Mouse (Mus musculus) heart, embryonic 11.5 days (tissue): Measurements from ENCODE around the gene Gm20388. TPM values are rescaled to one million over a fixed set of nuclear protein-coding genes. Genes with fewer than 3 reads are reported as not detected.
A peak's percentile ranks its signal among the peaks of the same experiment; 100 is the strongest.
"Not testable (repeated sequence)": the region's sequence is repeated elsewhere in the genome, so short reads cannot be mapped to it uniquely, and the experiment has no call there.

Source experiments
- ATAC-seq: fragments of 200-750 bp; cut with Nextera tagmentation; replicated peaks from 2 replicates; pipeline ENCODE4 v1.8.0; 2017; ENCODE audit warnings: moderate library complexity; ENCODE audit not compliant: insufficient number of reproducible peaks, low FRiP score, low TSS enrichment
- H3K27ac ChIP-seq: fragments of 300-500 bp; sonication (generic); 2 replicates; pipeline ENCODE4 v1.5.1; 2014; ENCODE audit warnings: mild to moderate bottlenecking, low read depth, low read length
- H3K27me3 ChIP-seq: fragments of 300-500 bp; sonication (generic); 2 replicates; pipeline ENCODE4 v1.6.1; 2014; ENCODE audit warnings: mild to moderate bottlenecking, low read length, mixed read lengths; ENCODE audit not compliant: control insufficient read depth, insufficient read depth
- H3K36me3 ChIP-seq: fragments of 300-500 bp; sonication (generic); 2 replicates; pipeline ENCODE4 v1.6.1; 2014; ENCODE audit warnings: mild to moderate bottlenecking, low read length, moderate library complexity, mixed read lengths; ENCODE audit not compliant: control insufficient read depth, insufficient read depth
- H3K4me1 ChIP-seq: fragments of 300-500 bp; sonication (generic); 2 replicates; pipeline ENCODE4 v1.6.1; 2014; ENCODE audit warnings: low read length; ENCODE audit not compliant: control insufficient read depth, insufficient read depth
- H3K4me2 ChIP-seq: fragments of 300-500 bp; sonication (generic); 2 replicates; pipeline ENCODE4 v1.6.1; 2014; ENCODE audit warnings: mild to moderate bottlenecking, moderate library complexity
- H3K4me3 ChIP-seq: fragments of 300-500 bp; sonication (generic); 2 replicates; pipeline ENCODE4 v1.5.1; 2014; ENCODE audit warnings: low read depth, low read length
- H3K9ac ChIP-seq: fragments of 300-500 bp; sonication (generic); 2 replicates; pipeline ENCODE4 v1.6.1; 2014; ENCODE audit warnings: mild to moderate bottlenecking, low read depth, low read length, moderate library complexity
- H3K9me3 ChIP-seq: fragments of 300-500 bp; sonication (generic); replicated peaks from 2 replicates; pipeline ENCODE4 v1.6.1; 2016; ENCODE audit warnings: low read length; ENCODE audit not compliant: control insufficient read depth
- whole genome bisulfite sequencing: fragments of 180-500 bp; shearing (Covaris S2); extraction: QIAGEN DNeasy Blood & Tissue Kit; methylation state at CpG from one replicate; pipeline ENCODE4 v1.1.7; 2014; ENCODE audit not compliant: insufficient replicate concordance; 5-methylcytosine and 5-hydroxymethylcytosine counted together
- polyA plus RNA-seq: library from polyadenylated mRNA; unstranded; fragments of >200 nt; fragmentation: Nextera tagmentation; extraction: Ambion mirVana; gene quantifications from 2 replicates; pipeline ENCODE4 v1.2.1, GENCODE M21; 2014

Gene Gm20388
- polyA plus RNA-seq, 1 experiment from 2014 or later: 6.4 TPM

- Histone ChIP-seq H3K36me3 (peaks cover 42% of the 10 kb centered on the region), H3K4me1 (peaks cover 11% of the 10 kb centered on the region), H3K27me3 (no peaks in the 10 kb centered on the region), H3K9me3 (no peaks in the 10 kb centered on the region), H3K27ac (no peak overlapping the region), H3K4me2 (no peak overlapping the region), H3K4me3 (no peak overlapping the region), H3K9ac (no peak overlapping the region)
- 93% methylated on average over 8 of the region's 8 CpGs for WGBS
- ATAC-seq: no peak
These were observed 3338.0 kb downstream of the Gm20388 start for GRCm38 (mm10) chr8:123248596-123248995.

- no peak overlapping the region for H3K9ac ChIP-seq
- WGBS: 86% methylated on average over 5 of the region's 5 CpGs
- ATAC-seq: no peak
- peaks cover 24% of the 10 kb centered on the region for H3K4me1 ChIP-seq
- no peaks in the 10 kb centered on the region for H3K27me3 ChIP-seq
- H3K36me3 ChIP-seq: peaks cover 27% of the 10 kb centered on the region
- H3K4me3 ChIP-seq: no peak overlapping the region
- H3K27ac ChIP-seq: no peak overlapping the region
- H3K9me3 ChIP-seq: no peaks in the 10 kb centered on the region
- no peak overlapping the region for H3K4me2 ChIP-seq
These were observed 3340.3 kb downstream of the Gm20388 start for GRCm38 (mm10) chr8:123250940-123251339.

DNA sequence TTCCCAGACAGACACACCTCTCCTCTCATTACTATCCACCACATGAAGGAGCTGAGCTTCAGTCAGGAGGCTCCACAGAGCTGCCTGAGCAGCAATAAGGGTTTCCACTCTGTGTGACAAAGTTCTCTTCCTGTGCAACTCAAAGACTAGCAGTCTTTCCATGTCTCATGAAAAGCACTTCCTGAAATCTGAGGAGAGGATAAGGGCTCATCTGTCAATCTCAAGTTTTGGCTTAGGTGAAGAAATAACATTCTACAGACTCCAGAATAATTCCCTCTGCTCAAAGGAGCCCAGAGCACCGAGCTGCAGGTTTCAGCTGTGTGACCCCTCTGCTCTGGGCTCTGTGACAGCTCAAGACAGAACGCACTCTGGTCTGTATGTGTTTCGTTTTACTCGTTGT lies 3342.3 kb downstream of the Gm20388 start:
- Histone ChIP-seq H3K27ac (0 out of 2 replicates have a peak overlapping the region, but pooled peaks have one; percentile 10), H3K27me3 (no peaks in the 10 kb centered on the region), H3K4me3 (peak overlapping the region; percentile 99), H3K4me1 (peaks cover 24% of the 10 kb centered on the region), H3K4me2 (peak overlapping the region; percentile 97), H3K9me3 (no peaks in the 10 kb centered on the region), H3K36me3 (peaks cover 26% of the 10 kb centered on the region), H3K9ac (peak overlapping the region; percentile 97)
- no peak for ATAC-seq
- WGBS: 50% methylated on average over 4 of the region's 4 CpGs

- H3K27me3 ChIP-seq: no peaks in the 10 kb centered on the region
- H3K9ac ChIP-seq: peak overlapping the region; percentile 97
- H3K4me2 ChIP-seq: peak overlapping the region; percentile 97
- H3K27ac ChIP-seq: peak overlapping the region; percentile 87
- peaks cover 25% of the 10 kb centered on the region for H3K36me3 ChIP-seq
- peaks cover 24% of the 10 kb centered on the region for H3K4me1 ChIP-seq
- ATAC-seq: 0 out of 2 replicates have a peak, but pooled peaks have one; percentile 5
- no peaks in the 10 kb centered on the region for H3K9me3 ChIP-seq
- peak overlapping the region; percentile 99 for H3K4me3 ChIP-seq
- under 1% methylated on average over 40 of the region's 40 CpGs for WGBS
These were observed 3342.9 kb downstream of the Gm20388 start for GRCm38 (mm10) chr8:123253451-123254098.

GRCm38 (mm10) chr8:123254099-123254885 lies 3343.7 kb downstream of the Gm20388 start, which contains the start of the genes Zfp276 and Vps9d1:
Gene Zfp276 (plus strand): TSS chr8:123254195.
Gene Vps9d1 (minus strand): TSS chr8:123254348.
- peak; percentile 93 for ATAC-seq
- H3K27ac ChIP-seq: peak within 1 kb of the TSS; percentile 87
- H3K4me1 ChIP-seq: peaks cover 24% of the 10 kb centered on the region
- peak within 1 kb of the TSS; percentile 97 for H3K9ac ChIP-seq
- WGBS: under 1% methylated on average over 89 of the region's 99 CpGs
- H3K4me3 ChIP-seq: peak within 1 kb of the TSS; percentile 99
- no peaks in the 10 kb centered on the region for H3K27me3 ChIP-seq
- no peaks in the 10 kb centered on the region for H3K9me3 ChIP-seq
- H3K4me2 ChIP-seq: peak within 1 kb of the TSS; percentile 97
- peaks cover 28% of the 10 kb centered on the region for H3K36me3 ChIP-seq

DNA sequence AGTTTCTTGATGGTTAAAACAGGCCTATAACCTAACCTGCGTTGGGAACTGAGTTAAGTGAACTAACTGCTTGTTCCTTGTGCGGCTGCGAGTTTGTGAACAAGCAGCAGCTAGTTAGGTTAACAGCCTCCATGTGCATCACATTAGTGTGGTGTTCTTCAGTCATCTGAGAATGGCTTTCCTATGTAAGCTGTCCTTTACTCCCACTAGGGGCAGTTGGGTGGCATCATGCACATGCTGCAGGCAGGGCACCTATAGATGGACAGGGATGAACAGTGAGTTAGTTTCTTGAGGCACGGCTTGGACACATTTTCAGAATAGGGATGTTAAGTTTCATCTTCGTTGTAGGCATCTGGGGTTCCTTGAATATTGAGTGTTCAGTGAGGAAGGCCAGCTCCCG lies 3344.5 kb downstream of the Gm20388 start:
- WGBS: 69% methylated on average over 6 of the region's 6 CpGs
- peak overlapping the region; percentile 97 for H3K4me2 ChIP-seq
- H3K4me1 ChIP-seq: peaks cover 24% of the 10 kb centered on the region
- H3K36me3 ChIP-seq: peaks cover 27% of the 10 kb centered on the region
- no peak for ATAC-seq
- peak overlapping the region; percentile 97 for H3K9ac ChIP-seq
- peak overlapping the region; percentile 99 for H3K4me3 ChIP-seq
- no peaks in the 10 kb centered on the region for H3K27me3 ChIP-seq
- H3K9me3 ChIP-seq: no peaks in the 10 kb centered on the region
- no peak overlapping the region for H3K27ac ChIP-seq

DNA sequence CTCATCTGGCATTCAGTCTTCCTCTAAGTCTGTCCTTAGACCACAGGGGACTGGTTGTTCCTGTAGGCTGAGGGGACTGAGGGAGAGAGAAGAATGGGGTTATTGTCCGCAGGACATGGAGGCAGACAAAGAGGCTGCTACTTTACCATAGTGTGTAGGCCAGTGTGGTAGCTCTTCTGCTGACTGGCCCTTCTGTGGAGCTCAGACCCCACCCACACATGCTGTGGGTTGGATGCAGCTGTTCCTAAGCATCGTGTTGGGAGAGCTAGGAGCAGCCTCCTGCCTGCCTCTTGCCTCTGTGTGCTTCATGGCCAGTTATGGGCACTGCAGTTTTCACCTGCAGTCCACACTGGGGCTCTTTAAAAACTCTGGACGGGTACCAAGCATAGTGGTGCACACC lies 3346.5 kb downstream of the Gm20388 start:
- Histone ChIP-seq H3K27me3 (no peaks in the 10 kb centered on the region), H3K4me3 (no peak overlapping the region), H3K27ac (no peak overlapping the region), H3K4me2 (no peak overlapping the region), H3K4me1 (peaks cover 24% of the 10 kb centered on the region), H3K9me3 (no peaks in the 10 kb centered on the region), H3K9ac (no peak overlapping the region), H3K36me3 (peaks cover 24% of the 10 kb centered on the region)
- 79% methylated on average over 3 of the region's 3 CpGs for WGBS
- no peak for ATAC-seq

- not testable (repeated sequence) for H3K9me3 ChIP-seq, H3K9ac ChIP-seq, ATAC-seq, H3K27me3 ChIP-seq, H3K4me3 ChIP-seq, H3K27ac ChIP-seq, H3K4me2 ChIP-seq
- WGBS: 88% methylated on average over 8 of the region's 8 CpGs
- Histone ChIP-seq H3K4me1 (peaks cover 21% of the 10 kb centered on the region), H3K36me3 (peaks cover 24% of the 10 kb centered on the region)
These were observed 3347.0 kb downstream of the Gm20388 start for GRCm38 (mm10) chr8:123257593-123257992.
